Mouse (Mus musculus) thymus, postnatal 4 days (tissue): ENCODE data around the gene Fuca2.

ENCODE experiments used
- DNase-seq: peaks from one replicate; pipeline ENCODE4 v3.0.0; 2021

Fuca2 gene

GRCm38 (mm10) chr10:13536706-13537105 lies 37.4 kb downstream of the Fuca2 start:
- no peak for DNase-seq

DNA sequence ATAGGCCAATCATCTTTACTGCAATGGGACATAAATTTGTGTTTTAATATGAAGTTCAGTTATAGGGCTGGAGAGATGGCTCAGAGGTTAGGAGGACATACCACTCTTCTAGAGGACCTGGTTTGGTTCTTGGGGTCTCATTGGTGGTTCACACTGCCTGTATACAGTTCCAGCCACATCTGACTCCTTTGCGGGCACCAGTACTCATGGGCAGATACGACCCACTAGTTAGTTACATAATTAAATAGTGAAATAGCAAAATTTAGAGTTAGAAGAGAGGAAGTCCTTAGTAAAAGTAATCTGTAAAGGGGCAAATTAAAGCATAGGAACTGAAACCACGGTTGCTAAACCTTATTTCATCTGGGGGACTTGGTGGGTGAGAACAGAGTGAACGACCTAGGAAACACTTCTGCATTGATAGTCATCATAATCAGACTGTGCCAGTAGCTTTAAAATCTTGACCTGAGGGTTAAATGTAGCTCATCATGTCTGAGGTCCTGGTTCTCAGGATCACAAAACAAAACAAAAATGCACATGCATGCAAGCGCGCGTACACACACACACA lies 40.5 kb downstream of the Fuca2 start:
- DNase-seq, result no peak

- no peak for DNase-seq
Observed at GRCm38 (mm10) chr10:13541721-13542120, 42.4 kb downstream of the Fuca2 start.

DNA sequence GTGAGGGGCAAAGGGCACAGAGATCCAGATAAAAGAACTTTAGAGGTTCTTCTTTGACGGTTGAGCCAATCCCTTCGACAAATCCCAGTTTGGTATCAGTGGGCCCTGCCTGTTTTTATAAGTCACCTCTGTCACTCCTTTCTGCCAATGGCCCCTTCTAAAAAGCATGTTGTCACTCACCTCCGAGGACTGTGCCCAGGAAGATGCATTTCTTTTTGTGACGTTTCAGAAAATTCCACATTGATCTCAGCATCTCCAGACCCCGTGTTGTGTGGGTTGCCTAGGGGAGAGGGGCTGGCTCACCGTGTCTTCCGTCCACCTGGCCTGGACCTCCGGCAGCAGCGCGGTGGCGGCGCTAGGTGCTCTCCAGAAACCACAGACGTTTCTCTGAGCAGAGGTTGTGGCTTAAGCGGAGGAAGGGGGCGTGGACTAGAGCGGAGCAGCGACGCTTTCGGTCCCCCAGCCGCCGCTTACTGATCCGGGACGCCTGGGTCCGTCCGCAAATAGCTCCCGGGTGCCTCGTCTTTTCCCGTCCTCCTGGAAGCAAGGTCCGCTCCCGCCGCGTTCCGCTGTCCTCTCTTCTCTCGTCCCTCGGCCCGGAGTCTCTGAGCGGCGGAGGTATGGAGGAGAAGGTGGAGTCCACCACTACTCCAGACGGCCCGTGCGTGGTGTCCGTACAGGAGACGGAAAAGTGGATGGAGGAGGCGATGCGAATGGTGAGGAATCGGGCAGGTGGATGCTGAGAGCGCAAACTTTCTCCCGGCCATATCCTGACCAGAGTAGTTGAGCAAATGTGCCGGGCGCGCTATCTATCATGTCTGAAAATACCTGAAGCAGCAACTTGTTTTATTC lies 53.5 kb downstream of the Fuca2 start, which contains the start of the genes Adat2 and Pex3:
Adat2 (plus strand) TSS at position 249 of the 852 bp plus-strand sequence.
Pex3 (minus strand) TSS at position 497 of the 852 bp plus-strand sequence.
- DNase-seq, result peak; percentile 94

- DNase-seq, result no peak
Observed at GRCm38 (mm10) chr10:13553498-13553985, 54.2 kb downstream of the Fuca2 start.

DNA sequence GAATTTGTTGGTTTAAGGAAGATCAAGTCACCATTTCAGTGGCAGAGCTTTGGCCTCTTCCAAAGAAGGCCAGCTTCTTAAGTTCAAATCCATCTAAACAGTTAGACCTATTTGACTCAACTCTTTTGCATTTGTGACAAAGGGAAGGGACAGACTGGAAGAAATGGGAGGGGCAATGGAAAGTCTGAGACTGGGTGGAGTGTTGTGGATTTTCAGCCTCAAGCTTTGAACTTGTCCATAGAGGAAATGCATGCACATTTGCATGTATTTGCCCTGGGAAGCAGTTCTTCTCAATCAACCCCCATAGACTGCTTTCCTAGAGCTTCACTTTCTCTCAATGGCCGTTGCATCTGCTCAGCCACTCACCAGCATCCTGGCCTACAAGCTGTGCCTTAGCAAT lies 55.0 kb downstream of the Fuca2 start:
- DNase-seq, result no peak

- DNase-seq, result no peak
Observed at GRCm38 (mm10) chr10:13560014-13560674, 60.8 kb downstream of the Fuca2 start.

- DNase-seq, result peak; percentile 82
Observed at GRCm38 (mm10) chr10:13564364-13565079, 65.2 kb downstream of the Fuca2 start.

DNA sequence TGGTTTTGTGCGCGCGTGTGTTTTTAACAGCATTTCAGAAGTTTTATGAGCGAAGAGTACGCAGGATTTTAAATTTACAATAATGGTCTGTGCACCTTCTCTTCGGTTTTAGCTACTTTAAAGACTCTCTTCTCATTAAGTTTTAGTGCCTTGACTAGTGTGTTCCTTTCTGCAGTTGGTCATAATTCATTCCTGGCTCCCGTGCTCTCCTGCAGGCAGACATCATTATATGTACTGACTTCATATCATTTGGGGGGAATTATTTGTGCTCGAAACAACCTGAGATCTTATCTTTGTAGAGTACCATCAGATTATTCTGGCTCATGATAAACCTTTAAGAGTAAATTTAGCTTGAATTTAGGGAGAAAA lies 65.7 kb downstream of the Fuca2 start:
- no peak for DNase-seq

DNA sequence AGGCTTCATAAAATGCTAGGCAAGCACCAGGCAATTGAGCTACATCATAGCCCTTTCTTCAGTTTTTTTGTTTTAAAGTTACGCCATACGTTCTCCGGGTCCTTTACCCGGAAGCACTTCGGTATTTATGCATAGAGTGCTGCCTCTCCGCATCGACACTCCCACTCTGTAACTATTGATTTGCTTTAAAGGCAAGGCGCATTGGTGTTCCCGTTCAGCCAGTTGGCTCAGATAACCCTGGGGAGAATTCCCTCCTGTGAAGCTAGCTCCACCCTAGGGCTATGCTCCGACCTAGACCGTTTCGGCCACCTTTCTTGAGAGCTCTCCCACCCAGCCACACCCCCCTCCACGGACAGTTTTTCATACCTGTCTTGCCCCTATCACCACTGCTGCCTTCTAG lies 67.1 kb downstream of the Fuca2 start:
- no peak for DNase-seq
